8 mouse cellular contexts compared by ENCODE assay signal in the genomic region with DNA sequence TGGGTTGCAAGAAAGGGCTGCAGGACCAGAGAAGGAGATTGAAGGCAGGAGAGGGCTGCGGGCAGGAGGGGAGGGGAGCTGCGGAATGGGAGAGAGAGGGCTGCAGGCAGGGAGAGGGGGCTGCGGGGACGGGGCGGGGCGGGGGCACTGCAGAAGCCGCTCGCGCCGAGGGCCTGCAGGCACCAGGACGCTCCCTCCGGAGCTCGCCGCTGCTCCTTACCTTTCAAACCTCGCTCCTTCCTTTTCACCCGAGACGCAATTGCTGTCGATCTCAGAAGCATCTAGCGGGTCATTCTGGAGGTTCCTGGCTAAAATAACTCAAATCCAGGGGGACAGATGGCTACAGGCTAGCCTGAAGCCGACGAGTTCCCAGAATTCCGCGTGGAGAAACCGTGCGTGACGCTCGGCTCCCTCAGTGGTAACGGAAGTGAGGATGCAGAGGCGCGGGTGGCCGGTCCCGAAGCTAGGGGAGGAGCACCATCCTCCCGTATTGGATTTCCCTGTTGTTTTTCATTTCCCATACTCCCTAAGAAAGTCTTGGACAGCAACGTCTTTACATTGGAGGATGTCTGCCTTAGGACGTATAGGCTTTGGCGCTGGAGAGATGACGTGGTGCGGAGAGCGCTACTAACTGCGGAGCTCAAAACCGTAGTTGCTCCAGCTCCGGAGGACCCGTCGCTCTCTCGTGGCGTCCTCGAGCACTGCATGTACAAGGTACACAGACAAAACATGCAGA. TPM values are rescaled to one million over a fixed set of nuclear protein-coding genes. Genes with fewer than 3 reads are reported as not detected.
A peak's percentile ranks its signal among the peaks of the same experiment; 100 is the strongest.
DNase-seq lines count a peak whose midpoint lies in the region; ATAC-seq and TF ChIP-seq lines count a peak whose summit lies in the region.

No protein-coding gene starts in this region.

- H3K27me3 ChIP-seq in ES-Bruce4 (ENCODE audit: control insufficient read depth, insufficient read depth, low read length, poor library complexity, severe bottlenecking) = no peaks in the 10 kb centered on the region
- no peaks in the 10 kb centered on the region for H3K27me3 ChIP-seq in forebrain, embryonic 10.5 days (ENCODE audit: poor library complexity, severe bottlenecking)
- H3K27me3 ChIP-seq in heart, embryonic 15.5 days = no peaks in the 10 kb centered on the region
- H3K27me3 ChIP-seq in liver, embryonic 13.5 days = no peaks in the 10 kb centered on the region
- H3K27me3 ChIP-seq in stomach, embryonic 14.5 days (ENCODE audit: control insufficient read depth, insufficient read depth, low read length) = no peaks in the 10 kb centered on the region

- peak; percentile 32 for TF ChIP-seq CTCF in ES-Bruce4 (IDR thresholded peaks at IDR 0.05; ENCODE audit: low read depth, low read length)

- no peak for TF ChIP-seq POLR2A in ES-Bruce4 (IDR thresholded peaks at IDR 0.05; ENCODE audit: insufficient read depth, low read length)

- ATAC-seq in heart, embryonic 15.5 days (replicated peaks; ENCODE audit: insufficient number of reproducible peaks, insufficient read depth, low FRiP score, low read depth) = peak; percentile 81
- ATAC-seq in liver, embryonic 13.5 days (ENCODE audit: low read depth) = peak; percentile 81
- ATAC-seq in stomach, embryonic 14.5 days (ENCODE audit: insufficient number of reproducible peaks, insufficient read depth, low FRiP score, low read depth) = peak; percentile 90

- H3K4me3 ChIP-seq in ES-Bruce4 (ENCODE audit: low read depth, low read length) = peak overlapping the region; percentile 97
- peak overlapping the region; percentile 81 for H3K4me3 ChIP-seq in forebrain, embryonic 10.5 days
- H3K4me3 ChIP-seq in heart, embryonic 15.5 days = peak overlapping the region; percentile 89
- H3K4me3 ChIP-seq in liver, embryonic 13.5 days (replicated peaks) = peak overlapping the region; percentile 70
- peak overlapping the region; percentile 76 for H3K4me3 ChIP-seq in stomach, embryonic 14.5 days (ENCODE audit: low read depth, low read length)

- peak; percentile 81 for DNase-seq in c-Kit-positive CD71-positive TER-119-negative erythroid progenitor cells, embryonic 14.5 days (ENCODE audit: low read depth)
- DNase-seq in forebrain, embryonic 10.5 days (ENCODE audit: extremely low spot score, low spot score) = peak; percentile 86
- peak; percentile 81 for DNase-seq in kidney, postnatal 14 days
- peak; percentile 64 for DNase-seq in liver, embryonic 13.5 days
- DNase-seq in natural killer cell, adult 2 months (ENCODE audit: low spot score in 2 of 2) = peak; percentile 37 to 64

- under 1% methylated on average over 46 of the region's 47 CpGs for WGBS in forebrain, embryonic 10.5 days
- WGBS in heart, embryonic 15.5 days = under 1% methylated on average over 47 of the region's 47 CpGs
- under 1% methylated on average over 44 of the region's 47 CpGs for WGBS in liver, embryonic 13.5 days (ENCODE audit: insufficient replicate concordance)
- under 1% methylated on average over 47 of the region's 47 CpGs for WGBS in stomach, embryonic 14.5 days

- H3K4me1 ChIP-seq in ES-Bruce4 (ENCODE audit: control insufficient read depth, insufficient read depth, low read length) = no peaks in the 10 kb centered on the region
- H3K4me1 ChIP-seq in forebrain, embryonic 10.5 days = peaks cover 29% of the 10 kb centered on the region
- H3K4me1 ChIP-seq in heart, embryonic 15.5 days (replicated peaks) = peaks cover 18% of the 10 kb centered on the region
- H3K4me1 ChIP-seq in liver, embryonic 13.5 days (replicated peaks) = peaks cover 31% of the 10 kb centered on the region
- peaks cover 9% of the 10 kb centered on the region for H3K4me1 ChIP-seq in stomach, embryonic 14.5 days (ENCODE audit: control insufficient read depth, insufficient read depth, low read length)

- no peak for TF ChIP-seq EP300 in ES-Bruce4 (IDR thresholded peaks at IDR 0.05; ENCODE audit: insufficient read depth, low read depth, low read length)

- peak overlapping the region; percentile 91 for H3K4me2 ChIP-seq in heart, embryonic 15.5 days
- peak overlapping the region; percentile 80 for H3K4me2 ChIP-seq in liver, embryonic 13.5 days
- H3K4me2 ChIP-seq in stomach, embryonic 14.5 days (replicated peaks; ENCODE audit: low read depth, low read length) = peak overlapping the region; percentile 74

- H3K9me3 ChIP-seq in ES-Bruce4 (replicated peaks; ENCODE audit: control insufficient read depth, insufficient read depth, low read length, poor library complexity, severe bottlenecking) = no peaks in the 10 kb centered on the region; the same call in 1 of the 2 replicates
- H3K9me3 ChIP-seq in forebrain, embryonic 10.5 days = no peaks in the 10 kb centered on the region; the same call in 1 of the 2 replicates
- H3K9me3 ChIP-seq in heart, embryonic 15.5 days (replicated peaks) = no peaks in the 10 kb centered on the region
- H3K9me3 ChIP-seq in liver, embryonic 13.5 days (replicated peaks) = no peaks in the 10 kb centered on the region
- H3K9me3 ChIP-seq in stomach, embryonic 14.5 days (ENCODE audit: control insufficient read depth, low read depth, low read length) = no peaks in the 10 kb centered on the region

- H3K9ac ChIP-seq in ES-Bruce4 (ENCODE audit: low read depth, poor library complexity, severe bottlenecking) = peak overlapping the region; percentile 90
- peak overlapping the region; percentile 79 for H3K9ac ChIP-seq in heart, embryonic 15.5 days
- H3K9ac ChIP-seq in liver, embryonic 13.5 days = peak overlapping the region; percentile 76
- peak overlapping the region; percentile 74 for H3K9ac ChIP-seq in stomach, embryonic 14.5 days (replicated peaks; ENCODE audit: low read depth, low read length)

- H3K36me3 ChIP-seq in ES-Bruce4 (ENCODE audit: control insufficient read depth, insufficient read depth, low read length, poor library complexity, severe bottlenecking) = peaks cover 5% of the 10 kb centered on the region
- H3K36me3 ChIP-seq in forebrain, embryonic 10.5 days (replicated peaks) = peaks cover 65% of the 10 kb centered on the region
- peaks cover 40% of the 10 kb centered on the region for H3K36me3 ChIP-seq in heart, embryonic 15.5 days
- peaks cover 44% of the 10 kb centered on the region for H3K36me3 ChIP-seq in liver, embryonic 13.5 days
- H3K36me3 ChIP-seq in stomach, embryonic 14.5 days (ENCODE audit: control insufficient read depth, insufficient read depth, low read length) = peaks cover 29% of the 10 kb centered on the region

- H3K27ac ChIP-seq in ES-Bruce4 (ENCODE audit: insufficient read depth, low read length) = peak overlapping the region; percentile 9; the same call in 1 of the 2 replicates
- H3K27ac ChIP-seq in forebrain, embryonic 10.5 days = peak overlapping the region; percentile 94
- H3K27ac ChIP-seq in heart, embryonic 15.5 days = peak overlapping the region; percentile 79
- peak overlapping the region; percentile 45; the same call in 1 of the 2 replicates for H3K27ac ChIP-seq in liver, embryonic 13.5 days
- peak overlapping the region; percentile 92 for H3K27ac ChIP-seq in stomach, embryonic 14.5 days (ENCODE audit: low read length)

RNA-seq across cellular contexts. Expression of gene Zfp61, which starts 1.9 kb away (rescaled TPM):
- 5.6 and 9.0 TPM in 2 replicates for polyA plus RNA-seq in ES-Bruce4 (2011; ENCODE audit: insufficient read depth, insufficient read length, low read depth, missing spikeins)
- 39.6 and 41.9 TPM in 2 replicates for polyA plus RNA-seq in forebrain, embryonic 10.5 days (2016; fragmentation: Nextera tagmentation; extraction: Ambion mirVana)
- 14.3 and 19.4 TPM in 2 replicates for polyA plus RNA-seq in heart, embryonic 15.5 days (2015; fragmentation: Nextera tagmentation; extraction: Ambion mirVana)
- polyA plus RNA-seq in liver, embryonic 13.5 days (2015; fragmentation: Nextera tagmentation; extraction: Ambion mirVana) = 3.4 and 5.1 TPM in 2 replicates
- polyA plus RNA-seq in stomach, embryonic 14.5 days (2014; fragmentation: Nextera tagmentation; extraction: Ambion mirVana) = 35.3 and 42.7 TPM in 2 replicates

RNA-seq across cellular contexts. Expression of gene Zfp94, which starts 17.3 kb away (rescaled TPM):
- polyA plus RNA-seq in ES-Bruce4 (2011; ENCODE audit: insufficient read depth, insufficient read length, low read depth, missing spikeins) = 4.7 and 5.3 TPM in 2 replicates
- 12.9 and 13.2 TPM in 2 replicates for polyA plus RNA-seq in forebrain, embryonic 10.5 days (2016; fragmentation: Nextera tagmentation; extraction: Ambion mirVana)
- polyA plus RNA-seq in heart, embryonic 15.5 days (2015; fragmentation: Nextera tagmentation; extraction: Ambion mirVana) = 4.3 and 5.5 TPM in 2 replicates
- polyA plus RNA-seq in liver, embryonic 13.5 days (2015; fragmentation: Nextera tagmentation; extraction: Ambion mirVana) = 2.5 and 2.6 TPM in 2 replicates
- polyA plus RNA-seq in stomach, embryonic 14.5 days (2014; fragmentation: Nextera tagmentation; extraction: Ambion mirVana) = 10.6 and 13.2 TPM in 2 replicates

RNA-seq across cellular contexts. Expression of gene Zfp93, which starts 28.9 kb away (rescaled TPM):
- 8.5 and 14.3 TPM in 2 replicates for polyA plus RNA-seq in ES-Bruce4 (2011; ENCODE audit: insufficient read depth, insufficient read length, low read depth, missing spikeins)
- polyA plus RNA-seq in forebrain, embryonic 10.5 days (2016; fragmentation: Nextera tagmentation; extraction: Ambion mirVana) = 7.1 and 9.6 TPM in 2 replicates
- 5.4 and 6.5 TPM in 2 replicates for polyA plus RNA-seq in heart, embryonic 15.5 days (2015; fragmentation: Nextera tagmentation; extraction: Ambion mirVana)
- polyA plus RNA-seq in liver, embryonic 13.5 days (2015; fragmentation: Nextera tagmentation; extraction: Ambion mirVana) = 0.97 and 1.2 TPM in 2 replicates
- polyA plus RNA-seq in stomach, embryonic 14.5 days (2014; fragmentation: Nextera tagmentation; extraction: Ambion mirVana) = 8.3 and 9.7 TPM in 2 replicates

RNA-seq across cellular contexts. Expression of gene Tescl, which starts 34.6 kb away (rescaled TPM):
- not detected in 2 replicates for polyA plus RNA-seq in ES-Bruce4 (2011; ENCODE audit: insufficient read depth, insufficient read length, low read depth, missing spikeins)
- polyA plus RNA-seq in forebrain, embryonic 10.5 days (2016; fragmentation: Nextera tagmentation; extraction: Ambion mirVana) = 0.17 TPM in 1 of 2 replicates, not detected in the other
- polyA plus RNA-seq in heart, embryonic 15.5 days (2015; fragmentation: Nextera tagmentation; extraction: Ambion mirVana) = 0.28 TPM in 1 of 2 replicates, not detected in the other
- not detected in 2 replicates for polyA plus RNA-seq in liver, embryonic 13.5 days (2015; fragmentation: Nextera tagmentation; extraction: Ambion mirVana)
- polyA plus RNA-seq in stomach, embryonic 14.5 days (2014; fragmentation: Nextera tagmentation; extraction: Ambion mirVana) = 0.41 TPM in 1 of 2 replicates, not detected in the other

RNA-seq across cellular contexts. Expression of gene Zfp108, which starts 44.5 kb away (rescaled TPM):
- 0.36 TPM in 1 of 2 replicates, not detected in the other for polyA plus RNA-seq in ES-Bruce4 (2011; ENCODE audit: insufficient read depth, insufficient read length, low read depth, missing spikeins)
- polyA plus RNA-seq in forebrain, embryonic 10.5 days (2016; fragmentation: Nextera tagmentation; extraction: Ambion mirVana) = 2.2 and 2.7 TPM in 2 replicates
- polyA plus RNA-seq in heart, embryonic 15.5 days (2015; fragmentation: Nextera tagmentation; extraction: Ambion mirVana) = 2.1 and 3.0 TPM in 2 replicates
- 0.40 and 0.49 TPM in 2 replicates for polyA plus RNA-seq in liver, embryonic 13.5 days (2015; fragmentation: Nextera tagmentation; extraction: Ambion mirVana)
- 4.5 and 4.7 TPM in 2 replicates for polyA plus RNA-seq in stomach, embryonic 14.5 days (2014; fragmentation: Nextera tagmentation; extraction: Ambion mirVana)

Comparison
In these comparisons a context has a peak if more than half of its experiments do, and no peak if none do; other contexts are left out.
1. Peak in every context shown above with its lines: DNase-seq, ATAC-seq, H3K4me3 ChIP-seq and H3K27ac ChIP-seq.
2. H3K27ac ChIP-seq: peak in every context shown above with its lines; median percentile 94 in forebrain, embryonic 10.5 days; 92 in stomach, embryonic 14.5 days; 79 in heart, embryonic 15.5 days; 45 in liver, embryonic 13.5 days; 9 in ES-Bruce4.